Mouse (Mus musculus) natural killer cell, adult 2 months (primary cell): ENCODE data around the gene Ndufaf8.

Experiments
- DNase-seq, 2 experiments: peaks; one replicate each; pipeline ENCODE4 v3.0.0; 2022; ENCODE audit warnings: low spot score in 2 of 2

Gene Ndufaf8

DNA sequence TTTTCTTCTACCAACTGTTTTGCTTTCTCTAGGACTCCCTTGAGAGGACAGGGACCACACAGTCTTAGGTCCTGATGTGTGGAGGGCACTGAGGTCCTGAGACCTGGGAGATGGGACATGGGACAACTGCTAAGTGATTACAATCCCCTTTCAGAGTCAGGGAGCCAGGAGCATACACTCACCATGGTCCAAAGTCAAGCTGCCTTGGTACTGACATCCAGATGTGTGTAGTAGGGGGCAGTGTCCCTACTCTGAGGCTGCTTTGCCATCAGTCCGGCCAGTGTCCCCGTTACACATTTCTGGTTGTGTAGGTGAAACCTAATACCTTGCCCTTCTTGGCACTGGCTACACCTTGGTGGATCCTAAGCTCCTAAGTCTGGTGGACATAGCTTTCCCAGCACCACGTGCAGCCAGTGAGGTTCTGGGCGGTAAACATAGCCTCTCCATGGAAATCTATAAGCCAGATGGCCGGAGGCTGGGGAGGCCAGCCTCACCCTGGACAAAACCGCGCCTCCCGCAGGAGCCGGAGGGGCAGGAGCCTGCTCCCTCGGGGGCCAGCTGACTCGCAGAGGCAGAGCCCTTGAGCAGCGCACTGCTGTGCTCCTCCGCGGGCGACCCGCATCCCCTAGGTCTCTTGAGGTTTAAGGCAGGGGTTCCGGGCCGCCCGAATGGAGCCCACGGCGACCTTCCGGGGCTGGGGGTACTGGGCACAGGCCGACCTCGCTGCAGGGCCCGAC is 12.7 kb upstream of the Ndufaf8 start:
- peak in 1 of 2 experiments; percentile 19 for DNase-seq

DNA sequence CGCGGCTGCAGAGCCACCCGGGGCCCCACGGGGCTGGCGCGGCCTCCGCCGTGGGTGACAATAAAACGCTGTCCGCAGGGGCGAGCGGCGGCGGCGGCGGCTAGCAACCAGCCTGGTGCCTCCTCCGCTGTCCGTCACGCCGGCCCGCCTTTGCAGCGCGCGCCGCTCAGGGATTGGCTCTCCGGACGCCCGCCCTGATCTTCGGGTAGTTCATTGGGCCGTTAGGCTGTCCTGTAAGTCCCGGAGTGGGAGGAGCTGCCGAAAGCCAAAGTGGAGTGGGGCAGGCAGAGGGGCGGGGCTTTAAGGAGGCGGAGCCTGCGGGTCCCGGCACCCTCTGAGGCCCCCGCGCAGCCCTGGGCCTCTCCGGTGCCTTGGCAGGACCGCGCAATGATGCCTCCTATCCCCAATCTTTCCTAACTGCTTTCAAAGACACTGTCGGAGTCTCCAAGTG is 12.0 kb upstream of the Ndufaf8 start, which contains the start of gene Cep131:
Cep131 (minus strand) TSS at position 126 of the 451 bp plus-strand sequence.
- peak; percentile 95 to 96 for DNase-seq

GRCm38 (mm10) chr11:120090661-120091060 is 8.1 kb upstream of the Ndufaf8 start:
- no peak for DNase-seq

GRCm38 (mm10) chr11:120092817-120093591 is 5.7 kb upstream of the Ndufaf8 start:
- no peak for DNase-seq

DNA sequence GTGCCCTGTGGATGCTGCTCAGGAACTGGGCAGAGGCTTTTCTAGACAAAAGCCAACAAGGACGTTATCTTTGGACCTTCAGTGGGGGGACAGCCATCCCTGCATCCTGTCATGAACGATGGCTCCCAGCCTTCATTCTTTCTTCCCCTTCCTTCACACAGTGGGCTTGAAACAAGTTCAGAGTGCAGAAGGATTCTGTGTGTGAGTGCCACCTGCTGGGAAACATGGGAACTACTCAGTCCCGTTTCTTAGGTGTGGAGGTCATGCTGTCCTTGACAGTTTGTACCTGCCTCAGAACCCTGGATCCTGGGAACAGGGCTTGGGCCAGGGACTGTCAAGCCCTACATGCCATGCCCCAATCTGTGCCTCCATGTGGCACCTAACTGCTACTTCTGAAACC is 2.3 kb downstream of the Ndufaf8 start:
- DNase-seq, result peak; percentile 58 to 67

GRCm38 (mm10) chr11:120103431-120103997 is 4.8 kb downstream of the Ndufaf8 start:
- no peak for DNase-seq

GRCm38 (mm10) chr11:120107026-120107425 is 8.3 kb downstream of the Ndufaf8 start:
- DNase-seq, result no peak

- no peak for DNase-seq
These were observed 9.1 kb downstream of the Ndufaf8 start for GRCm38 (mm10) chr11:120107796-120108195.

DNA sequence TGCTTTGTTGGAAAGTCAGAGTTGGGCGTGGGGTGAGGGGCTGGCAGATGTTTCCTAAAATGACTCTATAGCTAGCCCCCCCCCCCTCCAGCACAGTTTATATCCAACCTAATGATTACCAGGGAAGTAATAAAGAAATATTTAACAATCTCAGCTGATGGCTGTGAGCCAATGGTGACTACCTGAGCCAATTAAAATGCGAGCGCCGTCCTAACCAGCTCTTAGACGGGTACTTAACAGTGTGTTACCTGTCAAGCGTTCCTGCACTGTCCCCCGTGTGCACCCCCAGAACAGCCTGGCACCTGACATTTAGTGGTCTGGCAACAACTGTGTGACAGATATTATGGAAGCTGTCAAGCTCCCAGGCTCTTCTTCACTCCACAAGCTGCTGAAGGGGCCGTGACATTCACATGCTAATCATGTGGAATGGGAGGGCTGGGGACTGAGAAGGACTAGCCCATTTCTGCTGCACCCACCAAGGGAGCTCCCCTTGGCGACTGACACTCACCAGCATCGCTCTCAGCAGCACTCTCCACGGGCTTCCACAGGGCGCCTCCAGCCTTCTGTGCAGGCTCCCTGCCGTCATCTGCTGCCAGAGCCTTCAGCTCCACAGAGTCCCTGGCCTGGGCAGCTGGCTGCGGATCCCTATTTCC is 11.0 kb downstream of the Ndufaf8 start:
- no peak for DNase-seq

GRCm38 (mm10) chr11:120110554-120110953 is 11.8 kb downstream of the Ndufaf8 start:
- DNase-seq, result no peak

- peak in 1 of 2 experiments; percentile 41 for DNase-seq
These were observed 12.3 kb downstream of the Ndufaf8 start for GRCm38 (mm10) chr11:120111033-120111432.

GRCm38 (mm10) chr11:120112136-120112535 is 13.4 kb downstream of the Ndufaf8 start:
- no peak for DNase-seq

GRCm38 (mm10) chr11:120114488-120115215 is 15.9 kb downstream of the Ndufaf8 start:
- DNase-seq, result no peak

DNA sequence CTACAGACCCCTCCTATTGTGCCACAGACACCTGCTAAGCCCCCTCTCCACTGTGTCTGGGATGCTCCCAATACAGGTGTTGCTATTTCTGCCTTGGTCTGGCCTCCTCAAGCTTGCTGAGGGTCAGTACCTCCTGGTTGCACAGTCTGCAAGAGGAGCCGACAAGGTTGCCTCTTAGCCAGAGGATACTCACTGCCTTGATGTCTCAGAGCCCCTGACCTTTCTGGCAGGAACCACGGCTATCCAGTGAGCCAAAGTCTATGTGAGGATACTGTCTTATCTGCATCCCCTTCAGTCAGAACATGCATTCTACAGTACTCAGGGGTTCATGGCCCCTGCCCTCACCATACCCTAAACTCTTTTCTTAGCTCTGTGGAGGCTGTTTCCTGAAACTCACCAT is 18.9 kb downstream of the Ndufaf8 start:
- no peak for DNase-seq

- no peak for DNase-seq
These were observed 20.4 kb downstream of the Ndufaf8 start for GRCm38 (mm10) chr11:120119108-120119507.

DNA sequence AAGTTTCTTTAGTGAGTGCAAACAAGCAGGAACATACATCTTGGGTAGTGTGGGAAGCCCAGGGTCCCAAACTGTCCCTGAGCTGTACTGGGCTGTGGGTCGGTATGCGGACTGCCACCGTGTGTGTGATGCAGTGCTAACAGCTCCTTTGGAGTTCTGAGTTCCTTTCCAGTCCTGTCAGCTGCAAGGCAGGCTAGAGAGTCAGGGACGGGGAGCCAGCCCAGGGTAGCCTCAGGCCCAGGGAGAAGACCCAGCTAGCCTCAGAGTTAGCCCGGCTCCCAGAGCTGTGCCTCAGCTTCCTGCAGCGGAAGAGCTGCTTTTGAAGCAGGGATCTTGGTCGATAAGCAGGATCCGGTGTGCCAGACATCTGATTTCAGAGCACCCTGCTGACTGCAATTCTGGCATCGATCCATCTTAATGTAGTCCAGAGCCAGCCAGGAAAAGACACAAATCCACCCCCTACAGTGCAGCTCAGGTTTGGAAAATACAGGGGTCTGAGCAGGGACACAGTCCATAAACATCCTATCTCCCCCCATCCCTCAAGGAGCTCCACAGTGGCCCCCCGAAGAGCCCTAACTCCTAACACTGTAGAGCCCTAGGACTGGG is 21.3 kb downstream of the Ndufaf8 start:
- DNase-seq, result no peak

- DNase-seq, result no peak
These were observed 22.1 kb downstream of the Ndufaf8 start for GRCm38 (mm10) chr11:120120642-120121420.

- no peak for DNase-seq
These were observed 23.4 kb downstream of the Ndufaf8 start for GRCm38 (mm10) chr11:120122126-120122525.

DNA sequence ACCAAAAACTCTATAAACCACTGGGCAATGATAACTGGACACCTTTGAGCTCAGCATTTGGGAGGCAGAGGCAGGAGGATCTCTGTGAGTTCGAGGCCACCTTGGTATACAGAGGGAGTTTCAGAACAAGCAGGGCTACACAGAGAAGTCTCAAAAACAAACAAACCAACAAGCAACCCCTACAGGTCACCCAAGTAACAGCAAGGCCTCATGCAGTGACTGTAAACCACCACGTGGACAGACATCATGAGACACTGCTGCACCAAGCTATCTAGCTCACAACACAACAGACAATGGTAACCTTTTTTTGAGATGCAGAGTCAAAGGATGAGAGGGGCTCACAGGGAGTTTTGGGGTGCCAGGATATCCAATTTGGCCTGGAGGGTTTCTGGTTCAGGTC is 28.1 kb downstream of the Ndufaf8 start:
- no peak for DNase-seq

GRCm38 (mm10) chr11:120129281-120129680 is 30.6 kb downstream of the Ndufaf8 start:
- DNase-seq, result no peak
